Mouse (Mus musculus) embryo, embryonic 10.5 days (tissue): Measurements from ENCODE around the gene Myo1d.

Source experiments
- DNase-seq: peaks from one replicate; pipeline ENCODE4 v3.0.0-alpha.2; 2015; ENCODE audit warnings: low spot score

The Myo1d gene

GRCm38 (mm10) chr11:80549854-80550253 lies 230.0 kb downstream of the Myo1d start:
- DNase-seq, result peak; percentile 8

GRCm38 (mm10) chr11:80546233-80546632 lies 233.6 kb downstream of the Myo1d start:
- no peak for DNase-seq

GRCm38 (mm10) chr11:80539056-80539455 lies 240.8 kb downstream of the Myo1d start:
- no peak for DNase-seq

DNA sequence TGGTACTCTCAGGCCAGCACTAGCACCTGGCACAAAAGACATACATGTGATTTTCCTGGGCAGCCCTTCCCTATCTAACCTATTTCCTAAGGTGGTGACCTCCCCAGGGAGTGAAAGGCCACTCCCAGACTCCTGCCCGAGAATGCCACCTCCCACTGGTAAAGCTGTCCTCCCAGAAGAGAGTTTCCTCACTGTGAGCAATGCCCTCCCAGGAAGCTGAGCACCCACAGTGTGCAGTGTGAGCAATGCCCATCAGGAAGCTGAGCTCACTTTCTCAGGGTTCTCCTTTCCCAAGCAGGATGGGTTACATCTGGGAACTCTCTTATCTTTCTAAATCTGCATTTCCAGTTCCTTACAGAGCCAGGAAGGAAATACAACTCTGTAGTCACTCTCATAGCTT lies 246.9 kb downstream of the Myo1d start:
- no peak for DNase-seq

GRCm38 (mm10) chr11:80529149-80529548 lies 250.7 kb downstream of the Myo1d start:
- no peak for DNase-seq

DNA sequence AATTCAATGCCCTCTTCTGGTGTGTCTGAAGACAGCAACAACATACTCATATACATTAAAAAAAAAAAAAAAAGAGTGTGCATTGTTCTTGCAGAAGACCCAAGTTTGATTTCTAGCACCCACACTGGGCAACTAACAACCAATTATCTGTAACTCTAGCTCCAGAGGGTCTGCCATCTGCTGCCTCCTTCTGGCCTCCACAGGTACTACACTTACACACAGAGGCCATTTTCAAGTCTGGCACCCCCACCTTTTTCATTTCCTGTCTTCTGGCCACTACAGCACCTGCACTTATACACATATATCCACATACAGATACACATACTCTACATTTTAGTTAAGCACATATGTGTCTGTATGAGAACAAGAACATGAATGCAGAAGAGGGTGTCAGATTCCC lies 252.1 kb downstream of the Myo1d start:
- DNase-seq, result no peak

DNA sequence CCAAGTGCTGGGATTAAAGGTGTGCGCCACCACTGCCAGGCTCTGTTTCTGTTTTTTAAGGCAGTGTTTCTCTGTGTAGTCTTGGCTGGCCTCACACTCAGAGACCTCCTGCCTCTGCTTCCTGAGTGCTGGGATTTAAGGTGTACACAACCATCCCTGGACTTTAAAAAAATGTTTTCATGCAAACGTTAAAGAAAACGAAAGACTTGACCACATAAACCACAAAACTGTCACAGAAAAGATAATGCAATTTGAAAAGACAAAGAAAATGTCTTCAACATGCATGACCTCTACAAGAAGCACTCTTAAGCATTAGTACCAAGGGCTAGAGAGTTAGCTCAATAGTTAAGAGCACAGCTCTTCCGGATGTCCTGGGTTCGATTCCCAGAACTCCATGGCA lies 255.6 kb downstream of the Myo1d start:
- no peak for DNase-seq

DNA sequence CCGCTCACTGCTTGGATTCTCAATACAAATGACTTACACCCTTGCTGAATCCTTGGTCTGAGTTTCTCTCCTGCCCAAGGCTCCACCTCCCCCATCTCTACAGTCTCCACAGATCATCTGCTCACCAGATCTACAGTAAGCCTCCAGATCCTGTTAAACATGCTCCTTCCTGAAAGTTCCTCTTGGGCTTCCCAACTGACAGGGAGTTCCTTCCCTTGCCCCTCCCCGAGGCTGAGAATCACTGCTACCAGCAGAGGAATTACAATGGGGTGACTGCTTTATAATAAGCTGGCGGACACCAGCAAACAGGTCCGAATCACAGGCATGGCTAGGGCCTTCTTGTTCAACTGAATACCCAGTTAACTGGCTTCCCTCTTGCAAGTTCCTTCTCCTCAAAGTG lies 256.4 kb downstream of the Myo1d start:
- DNase-seq, result no peak

DNA sequence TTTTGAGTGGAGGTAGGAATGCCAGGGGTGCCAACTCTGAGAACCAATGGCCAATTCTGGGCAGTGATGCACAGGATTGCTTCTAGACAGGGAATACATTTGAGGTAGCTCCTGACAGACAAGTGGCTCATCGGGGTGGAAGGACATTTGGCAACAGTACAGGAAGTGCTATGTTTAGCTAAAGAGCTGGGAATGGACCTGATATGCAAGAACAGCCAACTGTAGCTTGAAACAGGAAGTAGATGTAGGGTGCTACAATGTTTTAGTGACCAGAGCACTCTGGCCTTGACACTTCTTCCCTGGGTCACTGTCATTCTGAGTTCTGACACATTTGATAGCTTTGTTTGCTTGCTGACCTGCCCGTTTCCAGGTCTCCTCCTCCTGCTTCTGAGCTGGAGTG lies 257.0 kb downstream of the Myo1d start:
- DNase-seq, result no peak

- no peak for DNase-seq
Observed at GRCm38 (mm10) chr11:80521148-80521547, 258.7 kb downstream of the Myo1d start.

- peak; percentile 83 for DNase-seq
Observed at GRCm38 (mm10) chr11:80518421-80519367, 261.1 kb downstream of the Myo1d start.

DNA sequence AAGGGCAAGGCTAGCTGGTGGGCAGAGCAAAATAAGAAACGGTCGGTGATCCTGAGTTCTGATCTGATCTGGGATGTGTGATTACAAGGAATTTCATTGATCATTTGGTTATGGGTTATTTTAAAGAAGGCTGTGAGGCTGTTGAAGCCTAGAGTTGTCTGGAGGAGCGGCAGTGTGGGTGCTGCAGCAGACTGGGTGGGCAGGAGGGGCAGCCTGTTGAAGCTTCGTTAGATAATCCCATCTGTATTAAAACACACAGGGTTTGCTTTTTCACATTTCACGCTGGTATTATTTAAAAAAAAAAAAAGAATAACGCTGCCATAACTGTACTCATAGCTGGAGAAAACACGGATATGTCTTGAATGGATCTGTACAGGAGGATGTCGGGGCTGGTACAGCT lies 263.9 kb downstream of the Myo1d start:
- no peak for DNase-seq

DNA sequence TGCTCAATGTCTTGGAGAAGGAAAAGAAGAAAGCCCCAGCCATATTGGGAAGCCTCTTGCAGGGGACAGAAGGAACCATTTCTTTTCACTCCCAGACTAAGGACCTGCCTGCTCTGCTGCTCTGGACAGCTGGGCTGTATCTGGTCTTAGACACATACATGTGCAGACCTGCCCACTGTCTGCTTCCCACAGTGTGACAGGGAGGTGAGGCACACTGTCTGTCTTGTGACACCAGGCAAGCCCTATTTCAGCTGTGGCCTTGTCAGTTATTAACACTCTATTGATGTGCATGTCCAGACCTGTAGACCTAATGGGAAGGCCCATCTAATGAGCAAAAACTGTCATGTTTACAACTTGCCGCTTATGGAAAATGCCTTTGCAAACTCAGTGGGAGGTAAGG lies 264.5 kb downstream of the Myo1d start:
- DNase-seq, result no peak

DNA sequence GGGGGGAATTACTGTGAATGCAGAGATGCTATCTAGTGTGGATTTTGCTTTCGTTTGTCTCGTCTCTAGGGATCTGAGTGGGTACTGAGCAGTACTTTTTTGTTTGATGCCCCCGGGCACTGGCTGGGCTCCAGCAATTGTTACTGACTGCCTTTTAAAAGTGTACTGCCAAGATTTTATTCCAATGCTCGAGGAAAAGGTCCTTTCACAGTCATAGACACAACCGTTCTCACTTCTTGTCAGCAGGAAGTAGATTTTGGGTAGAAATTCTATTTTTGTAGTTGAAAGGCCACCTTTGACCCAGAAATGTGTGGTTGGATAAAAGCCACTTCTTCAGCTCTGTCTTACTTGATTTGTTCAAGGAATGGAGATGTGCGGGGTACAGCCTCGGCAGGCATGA lies 266.0 kb downstream of the Myo1d start:
- no peak for DNase-seq

DNA sequence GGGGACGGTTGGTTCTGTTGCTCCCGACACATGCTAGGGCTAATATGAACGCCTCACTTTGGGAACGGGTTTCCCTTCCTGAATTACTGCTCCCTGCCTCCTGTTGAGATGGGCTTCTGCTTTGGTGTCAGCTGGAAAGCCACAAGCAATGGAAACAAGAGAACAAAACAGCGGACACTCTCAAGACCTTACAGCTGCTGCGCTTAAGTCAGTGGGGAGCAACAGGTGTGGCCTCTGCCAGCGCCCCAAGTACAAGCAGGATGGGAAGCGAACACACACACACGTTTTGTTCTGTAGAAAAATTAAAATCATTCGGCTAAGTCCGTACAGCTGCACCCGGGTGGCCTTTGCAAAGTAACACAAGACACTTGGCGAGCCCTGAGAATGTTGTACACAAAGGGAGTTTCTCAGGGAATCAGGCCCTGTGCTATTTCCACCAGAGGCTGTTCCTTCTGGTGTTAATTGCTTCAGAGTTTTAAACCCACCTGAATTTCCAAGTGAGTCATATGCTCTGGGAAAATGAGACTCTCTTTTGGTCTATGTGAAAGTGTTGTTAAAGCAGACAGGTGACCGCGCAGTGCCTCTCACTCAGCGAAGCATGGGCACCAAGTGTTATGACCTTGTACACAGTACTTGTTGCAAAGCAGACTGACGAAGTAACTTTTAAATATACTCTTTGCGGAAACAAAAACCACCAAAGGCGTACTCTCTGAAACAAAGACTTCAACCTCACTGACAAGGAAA lies 267.3 kb downstream of the Myo1d start:
- no peak for DNase-seq

DNA sequence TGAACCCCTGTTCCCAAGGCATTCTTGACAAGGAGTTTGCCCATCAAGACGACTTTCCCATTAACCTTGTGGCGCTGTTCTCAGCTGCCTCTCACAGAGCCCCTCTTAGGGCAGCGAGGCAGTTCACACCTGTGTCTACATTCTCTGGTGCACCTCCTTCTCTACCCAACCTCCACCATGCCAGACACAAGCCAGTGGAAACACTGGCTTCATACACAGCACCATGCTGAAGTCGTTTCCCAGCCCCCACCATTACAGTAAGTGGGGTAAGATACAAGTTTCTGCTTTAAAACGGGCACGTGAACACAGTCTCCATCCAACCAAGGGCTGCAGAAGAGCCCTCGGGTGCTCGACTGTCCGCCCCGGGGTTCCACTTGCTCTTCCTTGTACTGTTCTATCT lies 269.7 kb downstream of the Myo1d start:
- DNase-seq, result no peak

GRCm38 (mm10) chr11:80509176-80509506 lies 270.7 kb downstream of the Myo1d start:
- no peak for DNase-seq

GRCm38 (mm10) chr11:80508361-80509175 lies 271.3 kb downstream of the Myo1d start:
- DNase-seq, result no peak

GRCm38 (mm10) chr11:80507791-80508190 lies 272.0 kb downstream of the Myo1d start:
- no peak for DNase-seq

DNA sequence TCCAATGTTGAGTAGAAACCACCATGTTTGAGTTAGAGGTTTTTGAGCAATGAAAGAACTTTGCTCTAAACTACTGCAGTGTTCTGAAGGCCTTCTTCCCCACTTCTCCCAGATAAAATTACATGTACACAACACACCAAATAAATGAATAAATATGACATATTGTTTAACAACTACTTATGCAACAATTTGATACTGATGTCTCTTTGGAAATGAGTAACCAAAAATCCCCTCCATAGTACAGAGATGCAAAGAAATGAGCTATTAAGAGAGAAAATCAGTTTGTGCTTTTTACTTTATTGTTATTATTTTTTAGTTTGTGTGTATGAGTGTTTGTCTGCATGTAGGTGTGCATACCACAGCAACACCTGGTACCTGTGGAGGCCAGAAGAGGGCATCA lies 273.3 kb downstream of the Myo1d start:
- no peak for DNase-seq

DNA sequence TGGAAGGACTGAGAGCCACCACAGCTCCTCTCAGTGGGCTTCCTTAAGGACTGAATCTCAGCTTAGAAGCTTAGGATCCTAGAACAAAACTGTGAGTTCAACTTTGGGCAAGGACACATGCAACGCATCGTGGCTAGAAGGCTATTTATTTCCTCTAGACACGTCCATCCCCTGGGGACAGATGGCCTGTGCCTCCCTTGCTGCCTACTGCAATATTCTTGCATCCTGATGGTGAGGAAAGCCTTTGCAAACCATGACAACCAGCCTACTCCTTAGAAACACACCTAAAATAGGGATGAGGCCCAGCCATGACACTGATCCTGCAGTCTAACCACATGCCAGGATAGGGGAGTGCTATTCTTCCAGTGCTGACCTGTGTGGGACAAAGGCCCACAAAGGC lies 274.2 kb downstream of the Myo1d start:
- DNase-seq, result no peak

GRCm38 (mm10) chr11:80504519-80505385 lies 275.1 kb downstream of the Myo1d start:
- no peak for DNase-seq
